Mouse (Mus musculus) C2C12 (cell line): ENCODE measurements at regions not wholly inside any gene's neighbourhood (a gene's known extent, or its start where the extent isn't known, plus 50 kb on each side); places are given as distances from the start of the nearest gene placed in this dataset.

Source experiments
- H3K27me3 ChIP-seq: one replicate; pipeline ENCODE4 v1.6.1; 2011; ENCODE audit not compliant: control insufficient read depth, insufficient read depth, insufficient read length
- H3K36me3 ChIP-seq: one replicate; pipeline ENCODE4 v1.6.1; 2011; ENCODE audit not compliant: control insufficient read depth, insufficient read depth
- H3K4me3 ChIP-seq: one replicate; pipeline ENCODE4 v1.5.1; 2011; ENCODE audit warnings: mild to moderate bottlenecking, control low read depth; ENCODE audit not compliant: poor library complexity, insufficient read depth, severe bottlenecking
- H3K79me2 ChIP-seq: one replicate; pipeline ENCODE4 v1.6.1; 2011; ENCODE audit not compliant: control insufficient read depth, insufficient read depth
- H3K79me3 ChIP-seq: one replicate; pipeline ENCODE4 v1.6.1; 2011; ENCODE audit warnings: low read depth, control low read depth
- H3ac ChIP-seq: one replicate; pipeline ENCODE3; 2011; ENCODE audit warnings: low read depth; ENCODE audit not compliant: control insufficient read depth, insufficient read length
- CEBPB ChIP-seq: IDR thresholded peaks from one replicate; pipeline ENCODE4 v1.6.1; 2011; ENCODE audit warnings: low read depth, mild to moderate bottlenecking, control low read depth, moderate library complexity
- CTCF ChIP-seq: IDR thresholded peaks from one replicate; pipeline ENCODE4 v1.5.1; 2011; ENCODE audit not compliant: control insufficient read depth, insufficient read depth, insufficient read length
- FOSL1 ChIP-seq: IDR thresholded peaks from one replicate; pipeline ENCODE4 v1.8.0; 2011; ENCODE audit warnings: mild to moderate bottlenecking, low read length; ENCODE audit not compliant: poor library complexity, insufficient read depth, severe bottlenecking
- MAX ChIP-seq: IDR thresholded peaks from one replicate; pipeline ENCODE4 v1.6.1; 2011; ENCODE audit warnings: mild to moderate bottlenecking, control low read depth
- MYOD1 ChIP-seq: IDR thresholded peaks from one replicate; pipeline ENCODE4 v1.6.1; 2011; ENCODE audit warnings: low read depth; ENCODE audit not compliant: control insufficient read depth, insufficient read length
- MYOG ChIP-seq: IDR thresholded peaks from one replicate; pipeline ENCODE4 v1.6.1; 2011; ENCODE audit not compliant: control insufficient read depth, insufficient read length; ENCODE audit errors: extremely low read depth
- USF1 ChIP-seq: IDR thresholded peaks from one replicate; pipeline ENCODE4 v1.6.1; 2011; ENCODE audit warnings: low read depth, mild to moderate bottlenecking, control low read depth, moderate library complexity

- Histone ChIP-seq H3ac (no peak overlapping the region), H3K79me2 (no peaks in the 10 kb centered on the region), H3K36me3 (no peaks in the 10 kb centered on the region), H3K79me3 (no peaks in the 10 kb centered on the region), H3K27me3 (no peaks in the 10 kb centered on the region), H3K4me3 (no peak overlapping the region)
- TF ChIP-seq MAX (no peak), MYOG (no peak), FOSL1 (no peak), CTCF (no peak), CEBPB (no peak), USF1 (no peak), MYOD1 (no peak)
Observed at GRCm38 (mm10) chr11:17324651-17325050, 67.3 kb downstream of the C1d start.

- TF ChIP-seq CTCF (no peak), MYOD1 (no peak), MYOG (no peak), USF1 (no peak), FOSL1 (no peak), CEBPB (no peak), MAX (no peak)
- Histone ChIP-seq H3K79me2 (no peaks in the 10 kb centered on the region), H3K4me3 (no peak overlapping the region), H3K79me3 (no peaks in the 10 kb centered on the region), H3K27me3 (no peaks in the 10 kb centered on the region), H3ac (no peak overlapping the region), H3K36me3 (no peaks in the 10 kb centered on the region)
Observed at GRCm38 (mm10) chr11:17325731-17326646, 68.6 kb downstream of the C1d start.

GRCm38 (mm10) chr11:17326695-17327094 is 69.3 kb downstream of the C1d start:
- Histone ChIP-seq H3K36me3 (no peaks in the 10 kb centered on the region), H3K27me3 (no peaks in the 10 kb centered on the region), H3K79me2 (no peaks in the 10 kb centered on the region), H3K79me3 (no peaks in the 10 kb centered on the region), H3ac (no peak overlapping the region), H3K4me3 (no peak overlapping the region)
- TF ChIP-seq USF1 (no peak), MYOD1 (no peak), MAX (no peak), CEBPB (no peak), CTCF (no peak), MYOG (no peak), FOSL1 (no peak)

GRCm38 (mm10) chr11:17351476-17351875 is 94.1 kb downstream of the C1d start:
- Histone ChIP-seq H3K27me3 (no peaks in the 10 kb centered on the region), H3ac (no peak overlapping the region), H3K79me3 (no peaks in the 10 kb centered on the region), H3K36me3 (no peaks in the 10 kb centered on the region), H3K79me2 (no peaks in the 10 kb centered on the region), H3K4me3 (no peak overlapping the region)
- TF ChIP-seq CEBPB (no peak), USF1 (no peak), FOSL1 (no peak), MYOG (no peak), CTCF (no peak), MAX (no peak), MYOD1 (no peak)

- Histone ChIP-seq H3K79me3 (no peaks in the 10 kb centered on the region), H3K36me3 (no peaks in the 10 kb centered on the region), H3ac (no peak overlapping the region), H3K79me2 (no peaks in the 10 kb centered on the region), H3K27me3 (no peaks in the 10 kb centered on the region), H3K4me3 (no peak overlapping the region)
- TF ChIP-seq MYOG, result no peak
- no peak for TF ChIP-seq USF1
Observed at GRCm38 (mm10) chr11:17352148-17353130, 95.1 kb downstream of the C1d start.
